Mouse (Mus musculus) midbrain, embryonic 10.5 days (tissue): ENCODE measurements at regions not wholly inside any gene's neighbourhood (a gene's known extent, or its start where the extent isn't known, plus 50 kb on each side); places are given as distances from the start of the nearest gene placed in this dataset.

Source experiments
- DNase-seq: peaks from one replicate; pipeline ENCODE4 v3.0.0-alpha.2; 2017; ENCODE audit warnings: low spot score
- H3K27ac ChIP-seq: fragments of 300-500 bp; sonication (generic); replicated peaks from 2 replicates; pipeline ENCODE4 v1.5.1; 2016; ENCODE audit warnings: mild to moderate bottlenecking
- H3K27me3 ChIP-seq: fragments of 300-500 bp; sonication (generic); 2 replicates; pipeline ENCODE4 v1.6.1; 2016; ENCODE audit warnings: low read depth, mild to moderate bottlenecking; ENCODE audit not compliant: poor library complexity, severe bottlenecking
- H3K36me3 ChIP-seq: fragments of 300-500 bp; sonication (generic); 2 replicates; pipeline ENCODE4 v1.6.1; 2016; ENCODE audit warnings: mild to moderate bottlenecking, moderate library complexity
- H3K4me1 ChIP-seq: fragments of 300-500 bp; sonication (generic); 2 replicates; pipeline ENCODE4 v1.6.1; 2016
- H3K4me3 ChIP-seq: fragments of 300-500 bp; sonication (generic); 2 replicates; pipeline ENCODE4 v1.5.1; 2016; ENCODE audit warnings: mild to moderate bottlenecking, moderate library complexity
- H3K9me3 ChIP-seq: fragments of 300-500 bp; sonication (generic); replicated peaks from 2 replicates; pipeline ENCODE4 v1.6.1; 2016; ENCODE audit warnings: mild to moderate bottlenecking
- WGBS: fragments of 180-500 bp; shearing (Covaris S2); methylation state at CpG from one replicate; pipeline ENCODE4 v1.1.7; 2016; 5-methylcytosine and 5-hydroxymethylcytosine counted together

GRCm38 (mm10) chr5:100237674-100238278 is 78.2 kb upstream of the Tmem150c start:
- Histone ChIP-seq H3K27me3 (no peaks in the 10 kb centered on the region), H3K4me1 (peaks cover 6% of the 10 kb centered on the region), H3K36me3 (no peaks in the 10 kb centered on the region), H3K9me3 (no peaks in the 10 kb centered on the region), H3K4me3 (no peak overlapping the region), H3K27ac (no peak overlapping the region)
- WGBS: 95% methylated on average over 12 of the region's 12 CpGs
- no peak for DNase-seq

DNA sequence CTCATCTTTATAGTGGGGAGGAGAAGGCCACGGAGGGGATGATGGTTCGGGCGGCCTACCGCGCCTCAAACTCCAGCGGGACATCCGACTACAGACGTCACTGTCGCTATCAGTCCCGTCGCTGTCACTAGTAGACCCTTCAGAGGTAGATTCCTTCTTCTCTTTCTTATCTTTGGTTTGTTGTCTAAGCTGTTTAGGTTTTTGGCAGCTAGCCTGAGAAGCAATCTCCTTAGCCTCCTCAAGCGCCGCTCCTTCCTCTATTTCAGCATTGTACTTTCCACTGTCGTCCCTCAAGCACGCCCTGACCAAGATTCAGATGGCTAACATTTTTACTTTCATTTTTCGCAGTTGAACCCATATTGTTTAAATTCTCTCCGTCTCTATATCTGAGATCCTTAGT is 76.7 kb upstream of the Tmem150c start:
- H3K36me3 ChIP-seq: no peaks in the 10 kb centered on the region
- no peaks in the 10 kb centered on the region for H3K9me3 ChIP-seq
- WGBS: 96% methylated on average over 17 of the region's 17 CpGs
- H3K4me3 ChIP-seq: no peak overlapping the region
- H3K27me3 ChIP-seq: no peaks in the 10 kb centered on the region
- no peak overlapping the region for H3K27ac ChIP-seq
- H3K4me1 ChIP-seq: peaks cover 10% of the 10 kb centered on the region
- no peak for DNase-seq

DNA sequence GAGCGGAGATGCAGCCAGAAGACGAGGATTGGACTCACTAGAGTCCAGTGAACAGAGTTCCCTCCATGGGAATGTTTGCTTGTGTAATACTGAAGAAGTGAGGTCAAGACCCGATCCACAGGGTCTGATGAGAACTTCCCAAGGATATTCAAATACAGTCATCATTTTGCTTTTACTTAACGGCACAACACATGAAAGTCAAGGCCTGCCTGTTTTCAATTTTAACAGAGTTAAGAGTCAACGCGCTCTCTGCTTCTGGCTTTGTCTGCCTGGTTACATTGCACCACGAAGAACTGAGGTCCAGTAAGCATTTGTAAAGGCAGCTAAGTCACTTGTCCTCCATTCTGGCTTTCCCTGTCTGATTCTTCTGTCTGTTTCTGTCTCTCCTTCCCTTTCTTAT is 72.5 kb upstream of the Tmem150c start:
- 82% methylated on average over 7 of the region's 7 CpGs for WGBS

GRCm38 (mm10) chr5:100231574-100231973 is 72.0 kb upstream of the Tmem150c start:
- Histone ChIP-seq H3K27me3 (no peaks in the 10 kb centered on the region), H3K4me3 (no peak overlapping the region), H3K9me3 (no peaks in the 10 kb centered on the region), H3K4me1 (peaks cover 10% of the 10 kb centered on the region), H3K27ac (no peak overlapping the region), H3K36me3 (no peaks in the 10 kb centered on the region)
- 73% methylated on average over 11 of the region's 11 CpGs for WGBS
- DNase-seq: no peak

More for the DNA sequence above, 72.5 kb upstream of the Tmem150c start:
- Histone ChIP-seq H3K27ac (no peak overlapping the region), H3K9me3 (no peaks in the 10 kb centered on the region), H3K4me1 (peaks cover 5% of the 10 kb centered on the region), H3K4me3 (no peak overlapping the region), H3K27me3 (no peaks in the 10 kb centered on the region), H3K36me3 (no peaks in the 10 kb centered on the region)
- no peak for DNase-seq

DNA sequence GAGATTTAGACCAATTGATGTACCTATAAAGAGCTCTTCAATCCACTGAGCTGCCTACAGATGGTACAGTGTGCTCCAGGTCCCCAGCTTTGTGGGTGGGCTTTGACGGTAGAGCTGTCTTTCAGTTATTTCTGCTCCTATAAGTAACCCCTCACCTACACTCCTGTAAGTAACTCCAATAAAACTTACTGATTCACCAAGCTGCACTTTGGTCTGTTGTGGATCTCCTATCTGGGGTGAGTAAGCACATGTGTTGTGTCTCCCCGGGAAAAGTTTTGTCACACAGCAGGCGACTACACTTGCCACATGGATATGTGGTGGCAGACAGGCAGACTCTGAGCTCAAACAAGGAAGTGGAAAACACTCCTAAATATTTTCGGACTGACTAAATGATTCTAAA is 70.4 kb upstream of the Tmem150c start:
- Histone ChIP-seq H3K27ac (no peak overlapping the region), H3K4me1 (peaks cover 11% of the 10 kb centered on the region), H3K36me3 (no peaks in the 10 kb centered on the region), H3K4me3 (no peak overlapping the region), H3K27me3 (no peaks in the 10 kb centered on the region), H3K9me3 (no peaks in the 10 kb centered on the region)
- WGBS: 88% methylated on average over 4 of the region's 4 CpGs
- DNase-seq: no peak

- 86% methylated on average over 5 of the region's 5 CpGs for WGBS
- no peak for DNase-seq
- Histone ChIP-seq H3K36me3 (no peaks in the 10 kb centered on the region), H3K27me3 (no peaks in the 10 kb centered on the region), H3K4me3 (no peak overlapping the region), H3K4me1 (peaks cover 11% of the 10 kb centered on the region), H3K27ac (no peak overlapping the region), H3K9me3 (no peaks in the 10 kb centered on the region)
Measured at GRCm38 (mm10) chr5:100227888-100228287, 68.3 kb upstream of the Tmem150c start.

GRCm38 (mm10) chr5:100226571-100227235 is 67.1 kb upstream of the Tmem150c start:
- H3K27ac ChIP-seq: no peak overlapping the region
- H3K4me3 ChIP-seq: no peak overlapping the region
- no peaks in the 10 kb centered on the region for H3K27me3 ChIP-seq
- 75% methylated on average over 17 of the region's 17 CpGs for WGBS
- H3K4me1 ChIP-seq: peaks cover 11% of the 10 kb centered on the region
- no peak for DNase-seq
- no peaks in the 10 kb centered on the region for H3K36me3 ChIP-seq
- no peaks in the 10 kb centered on the region for H3K9me3 ChIP-seq

DNA sequence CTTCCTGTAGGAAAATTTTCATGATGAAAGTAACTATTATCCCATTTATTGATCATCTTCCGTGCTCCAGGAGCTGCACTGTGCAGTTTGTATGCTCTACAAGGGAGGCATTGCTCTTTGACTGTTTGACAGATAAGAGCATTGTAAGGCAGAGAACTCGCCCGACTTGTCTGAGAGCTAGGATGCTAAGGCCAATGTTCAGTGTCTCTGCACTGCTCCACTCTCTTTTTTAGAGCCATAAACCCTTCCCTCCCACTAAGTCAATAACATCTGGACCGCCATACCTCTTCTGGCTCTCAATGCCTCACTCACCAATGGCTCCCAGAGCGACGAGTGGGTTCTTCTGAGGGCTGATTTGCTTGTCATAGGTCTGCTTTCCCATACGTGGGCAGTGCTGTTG is 65.9 kb upstream of the Tmem150c start:
- no peaks in the 10 kb centered on the region for H3K36me3 ChIP-seq
- no peak for DNase-seq
- 80% methylated on average over 7 of the region's 7 CpGs for WGBS

DNA sequence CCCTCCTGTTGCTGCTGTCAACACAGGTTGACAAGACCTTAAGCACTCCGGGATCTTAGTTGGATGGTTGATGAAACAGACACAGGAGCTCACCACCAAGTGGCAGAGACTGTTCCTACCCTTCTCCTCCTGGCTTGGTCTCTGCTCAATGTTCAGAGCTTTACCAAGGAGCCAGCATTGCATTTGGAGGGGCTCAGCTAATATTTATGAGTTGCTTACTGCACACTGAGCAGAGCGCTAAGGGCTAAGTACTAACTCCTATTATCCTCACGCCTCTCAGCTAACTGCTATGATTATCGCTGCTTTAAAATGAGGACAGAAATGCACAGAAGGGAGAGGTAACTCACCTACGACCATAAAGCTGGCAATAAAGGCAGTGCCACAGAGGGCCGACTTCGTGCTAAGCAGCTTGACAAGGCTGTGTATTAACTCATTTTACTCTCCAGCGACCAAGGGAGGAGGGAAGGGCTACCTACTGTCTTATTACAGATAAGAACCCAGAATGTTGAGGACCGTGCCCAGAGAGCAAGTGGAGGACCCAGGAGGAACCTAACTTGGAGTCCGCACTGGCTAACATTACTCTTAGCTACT is 65.3 kb upstream of the Tmem150c start:
- WGBS: 90% methylated on average over 10 of the region's 10 CpGs
- Histone ChIP-seq H3K27ac (no peak overlapping the region), H3K9me3 (no peaks in the 10 kb centered on the region), H3K27me3 (no peaks in the 10 kb centered on the region), H3K36me3 (no peaks in the 10 kb centered on the region), H3K4me1 (peaks cover 6% of the 10 kb centered on the region), H3K4me3 (no peak overlapping the region)
- no peak for DNase-seq

More for the DNA sequence above, 65.9 kb upstream of the Tmem150c start:
- H3K9me3 ChIP-seq: no peaks in the 10 kb centered on the region
- H3K4me1 ChIP-seq: peaks cover 6% of the 10 kb centered on the region
- H3K27me3 ChIP-seq: no peaks in the 10 kb centered on the region
- no peak overlapping the region for H3K4me3 ChIP-seq
- no peak overlapping the region for H3K27ac ChIP-seq

DNA sequence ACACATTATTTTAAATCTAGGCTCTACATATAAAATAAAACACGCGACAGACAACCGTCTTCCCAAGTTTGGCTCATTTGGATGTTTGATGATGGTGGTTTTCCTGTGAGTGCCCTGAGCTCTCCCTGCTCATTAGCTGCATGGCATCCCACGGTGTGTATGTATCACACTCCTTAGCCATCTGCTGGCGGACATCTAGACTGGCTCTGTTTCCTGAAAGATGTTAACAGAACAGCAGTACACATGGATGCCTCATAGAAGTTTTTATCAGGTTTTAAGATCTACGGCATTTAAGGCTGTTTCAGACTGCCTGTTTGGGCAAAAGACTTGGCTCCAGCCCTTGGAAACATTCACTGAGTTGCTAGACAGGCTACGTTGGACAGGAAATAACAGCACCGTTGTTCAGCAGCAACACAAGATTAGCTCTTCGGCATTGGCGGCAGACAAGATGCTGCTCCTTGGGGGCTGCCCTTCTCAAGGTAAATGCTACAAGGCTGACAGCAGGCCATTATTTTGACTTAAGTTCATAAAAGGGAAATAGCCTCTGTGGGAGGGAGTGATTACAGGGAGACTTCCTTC is 61.5 kb upstream of the Tmem150c start:
- H3K36me3 ChIP-seq: no peaks in the 10 kb centered on the region
- H3K9me3 ChIP-seq: no peaks in the 10 kb centered on the region
- no peak for DNase-seq
- no peaks in the 10 kb centered on the region for H3K27me3 ChIP-seq
- no peak overlapping the region for H3K27ac ChIP-seq
- 85% methylated on average over 10 of the region's 10 CpGs for WGBS
- peaks cover 13% of the 10 kb centered on the region for H3K4me1 ChIP-seq
- no peak overlapping the region for H3K4me3 ChIP-seq

GRCm38 (mm10) chr5:100220320-100220719 is 60.7 kb upstream of the Tmem150c start:
- 87% methylated on average over 11 of the region's 11 CpGs for WGBS
- Histone ChIP-seq H3K4me1 (peaks cover 13% of the 10 kb centered on the region), H3K9me3 (no peaks in the 10 kb centered on the region), H3K4me3 (no peak overlapping the region), H3K27ac (no peak overlapping the region), H3K36me3 (no peaks in the 10 kb centered on the region), H3K27me3 (no peaks in the 10 kb centered on the region)
- no peak for DNase-seq

GRCm38 (mm10) chr5:100218256-100218851 is 58.7 kb upstream of the Tmem150c start:
- Histone ChIP-seq H3K4me1 (peaks cover 18% of the 10 kb centered on the region), H3K9me3 (no peaks in the 10 kb centered on the region), H3K36me3 (no peaks in the 10 kb centered on the region), H3K27me3 (no peaks in the 10 kb centered on the region), H3K27ac (no peak overlapping the region), H3K4me3 (no peak overlapping the region)
- 90% methylated on average over 3 of the region's 3 CpGs for WGBS
- DNase-seq: no peak
